Mouse (Mus musculus) neural tube, embryonic 12.5 days (tissue): ENCODE data around the gene Srgap1. TPM values are rescaled to one million over a fixed set of nuclear protein-coding genes. Genes with fewer than 3 reads are reported as not detected.
A peak's percentile ranks its signal among the peaks of the same experiment; 100 is the strongest.

Experiments used
- ATAC-seq: fragments of 200-750 bp; cut with Nextera tagmentation; 2 replicates; pipeline ENCODE4 v1.8.0; 2017; ENCODE audit warnings: low read depth, mild to moderate bottlenecking, moderate TSS enrichment, moderate library complexity; ENCODE audit not compliant: low FRiP score
- H3K27ac ChIP-seq: fragments of 300-500 bp; sonication (generic); 2 replicates; pipeline ENCODE4 v1.5.1; 2016
- H3K27me3 ChIP-seq: fragments of 300-500 bp; sonication (generic); replicated peaks from 2 replicates; pipeline ENCODE4 v1.6.1; 2016; ENCODE audit warnings: mild to moderate bottlenecking
- H3K36me3 ChIP-seq: fragments of 300-500 bp; sonication (generic); 2 replicates; pipeline ENCODE4 v1.6.1; 2016; ENCODE audit warnings: mild to moderate bottlenecking
- H3K4me1 ChIP-seq: fragments of 300-500 bp; sonication (generic); 2 replicates; pipeline ENCODE4 v1.6.1; 2016
- H3K4me2 ChIP-seq: fragments of 300-500 bp; sonication (generic); replicated peaks from 2 replicates; pipeline ENCODE4 v1.6.1; 2016; ENCODE audit warnings: mild to moderate bottlenecking
- H3K4me3 ChIP-seq: fragments of 300-500 bp; sonication (generic); 2 replicates; pipeline ENCODE4 v1.5.1; 2016
- H3K9ac ChIP-seq: fragments of 300-500 bp; sonication (generic); 2 replicates; pipeline ENCODE4 v1.6.1; 2016; ENCODE audit warnings: mild to moderate bottlenecking
- H3K9me3 ChIP-seq: fragments of 300-500 bp; sonication (generic); 2 replicates; pipeline ENCODE4 v1.6.1; 2016; ENCODE audit warnings: mild to moderate bottlenecking
- WGBS: fragments of 180-500 bp; shearing (Covaris S2); methylation state at CpG from one replicate; pipeline ENCODE4 v1.1.7; 2016; 5-methylcytosine and 5-hydroxymethylcytosine counted together
- polyA plus RNA-seq: library from polyadenylated mRNA; unstranded; fragments of >200 nt; fragmentation: Nextera tagmentation; extraction: Ambion mirVana; gene quantifications from 2 replicates; pipeline ENCODE4 v1.2.1, GENCODE M21; 2016

Gene Srgap1
- polyA plus RNA-seq, 1 experiment from 2014 or later, result 27.5 TPM

GRCm38 (mm10) chr10:122040372-122040771 lies 6.7 kb downstream of the Srgap1 start:
- no peak for ATAC-seq
- Histone ChIP-seq H3K4me1 (peaks cover 11% of the 10 kb centered on the region; the same call in 1 of the 2 replicates), H3K27me3 (no peaks in the 10 kb centered on the region), H3K27ac (no peak overlapping the region), H3K4me2 (no peak overlapping the region), H3K9me3 (peaks cover 8% of the 10 kb centered on the region; the same call in 1 of the 2 replicates), H3K9ac (no peak overlapping the region), H3K36me3 (peaks cover 13% of the 10 kb centered on the region), H3K4me3 (no peak overlapping the region)
- 40% methylated on average over 4 of the region's 4 CpGs for WGBS

DNA sequence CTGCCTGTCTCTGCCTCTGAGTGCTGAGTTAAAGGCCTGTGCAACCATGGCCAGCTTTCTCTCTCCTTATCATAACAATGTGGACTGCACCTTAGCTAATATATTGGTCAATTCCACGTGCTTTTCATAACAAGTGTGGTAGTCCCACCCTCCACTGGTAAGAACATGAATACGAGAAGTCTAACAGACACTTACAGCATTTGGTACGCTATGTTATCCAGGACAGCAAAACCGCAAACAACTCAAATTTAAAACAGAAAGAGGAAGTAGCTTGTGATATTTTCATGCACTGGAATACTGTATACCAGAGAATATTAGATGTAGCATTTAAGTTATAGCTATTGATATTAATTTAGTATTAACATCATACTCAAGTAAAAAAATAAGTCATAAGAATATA lies 7.5 kb downstream of the Srgap1 start:
- ATAC-seq, result no peak
- no peaks in the 10 kb centered on the region for H3K27me3 ChIP-seq
- peaks cover 13% of the 10 kb centered on the region for H3K36me3 ChIP-seq
- 91% methylated on average over 4 of the region's 4 CpGs for WGBS
- H3K4me2 ChIP-seq, result no peak overlapping the region
- peaks cover 8% of the 10 kb centered on the region; the same call in 1 of the 2 replicates for H3K9me3 ChIP-seq
- H3K4me3 ChIP-seq, result no peak overlapping the region
- 0 out of 2 replicates have a peak, but pooled peaks cover 5% of the 10 kb centered on the region for H3K4me1 ChIP-seq
- no peak overlapping the region for H3K27ac ChIP-seq
- H3K9ac ChIP-seq, result no peak overlapping the region

DNA sequence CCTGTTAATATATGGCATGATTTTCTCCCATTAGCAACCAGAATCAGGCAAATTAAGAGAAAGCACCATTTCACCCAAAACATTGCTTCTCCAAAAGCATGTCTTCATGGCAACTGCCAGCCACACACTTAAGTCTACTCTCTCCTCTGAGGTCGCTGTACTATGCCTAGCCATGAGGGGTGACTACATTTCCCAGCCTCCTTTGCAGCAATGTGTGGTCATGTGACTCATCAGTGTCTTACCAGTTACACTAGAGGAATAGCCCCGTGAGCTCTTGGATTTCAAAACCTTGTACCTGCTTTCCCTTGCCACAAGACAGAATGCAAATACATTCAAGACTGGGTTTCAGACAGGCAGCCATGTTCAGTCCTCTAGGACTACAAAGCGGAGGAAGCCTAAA lies 8.6 kb downstream of the Srgap1 start:
- WGBS, result 63% methylated on average over 3 of the region's 3 CpGs

GRCm38 (mm10) chr10:122033271-122033670 lies 13.8 kb downstream of the Srgap1 start:
- ATAC-seq, result no peak
- H3K27me3 ChIP-seq, result no peaks in the 10 kb centered on the region
- H3K4me1 ChIP-seq, result no peaks in the 10 kb centered on the region
- H3K4me3 ChIP-seq, result no peak overlapping the region
- 82% methylated on average over 5 of the region's 5 CpGs for WGBS
- no peak overlapping the region for H3K9ac ChIP-seq
- peaks cover 5% of the 10 kb centered on the region; the same call in 1 of the 2 replicates for H3K36me3 ChIP-seq
- 0 out of 2 replicates have a peak, but pooled peaks cover 3% of the 10 kb centered on the region for H3K9me3 ChIP-seq
- H3K27ac ChIP-seq, result no peak overlapping the region
- no peak overlapping the region for H3K4me2 ChIP-seq

More for the DNA sequence above, 8.6 kb downstream of the Srgap1 start:
- H3K4me3 ChIP-seq, result no peak overlapping the region
- no peak overlapping the region for H3K27ac ChIP-seq
- H3K4me2 ChIP-seq, result no peak overlapping the region
- 0 out of 2 replicates have a peak, but pooled peaks cover 5% of the 10 kb centered on the region for H3K4me1 ChIP-seq
- no peaks in the 10 kb centered on the region for H3K27me3 ChIP-seq
- peaks cover 8% of the 10 kb centered on the region; the same call in 1 of the 2 replicates for H3K9me3 ChIP-seq
- ATAC-seq, result no peak
- no peak overlapping the region for H3K9ac ChIP-seq
- H3K36me3 ChIP-seq, result peaks cover 13% of the 10 kb centered on the region

DNA sequence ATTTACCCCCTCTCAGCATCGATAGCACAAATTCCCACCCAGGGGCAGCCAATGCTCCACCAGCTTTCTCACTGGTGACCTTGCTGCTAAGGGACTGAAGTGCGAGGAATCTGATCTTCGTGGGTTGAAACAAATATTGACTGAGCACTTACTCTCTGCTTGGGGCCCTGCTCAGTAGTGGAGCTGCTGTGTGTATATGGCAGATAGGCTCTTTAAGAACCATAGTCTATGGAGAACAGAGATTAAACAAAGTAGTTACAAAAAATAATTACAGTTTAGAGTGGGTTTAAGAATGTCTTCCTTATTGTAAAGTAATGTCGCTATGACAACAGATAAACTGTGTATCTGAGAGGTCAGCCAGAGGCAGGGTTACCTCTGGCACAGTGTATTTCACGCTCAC lies 16.7 kb downstream of the Srgap1 start:
- Histone ChIP-seq H3K27me3 (no peaks in the 10 kb centered on the region), H3K9me3 (no peaks in the 10 kb centered on the region), H3K36me3 (no peaks in the 10 kb centered on the region; the same call in 1 of the 2 replicates), H3K27ac (no peak overlapping the region), H3K4me1 (no peaks in the 10 kb centered on the region), H3K4me3 (no peak overlapping the region), H3K9ac (no peak overlapping the region), H3K4me2 (no peak overlapping the region)
- WGBS, result 86% methylated on average over 5 of the region's 5 CpGs
- no peak for ATAC-seq

DNA sequence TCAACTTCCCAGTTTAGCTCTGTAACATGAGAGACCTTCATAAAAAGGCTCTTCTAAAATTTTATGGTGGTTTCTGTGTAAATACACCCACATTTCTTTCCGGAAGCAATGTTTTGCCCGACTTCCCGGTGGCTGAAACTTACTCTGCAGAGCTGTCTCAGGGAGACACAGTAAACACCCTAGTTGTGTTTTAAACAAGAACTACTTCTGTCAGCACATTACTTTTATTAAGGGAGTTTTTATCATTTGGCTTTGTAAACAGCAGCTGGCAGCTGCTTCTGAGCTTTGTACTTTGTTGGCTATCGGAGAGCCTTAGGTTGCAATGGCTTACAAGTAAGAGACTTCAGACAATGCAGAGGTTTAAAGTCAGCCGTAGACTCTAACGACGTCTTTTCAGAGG lies 17.4 kb downstream of the Srgap1 start:
- Histone ChIP-seq H3K4me2 (no peak overlapping the region), H3K9me3 (no peaks in the 10 kb centered on the region), H3K36me3 (no peaks in the 10 kb centered on the region; the same call in 1 of the 2 replicates), H3K27ac (no peak overlapping the region), H3K9ac (no peak overlapping the region), H3K4me3 (no peak overlapping the region), H3K27me3 (no peaks in the 10 kb centered on the region), H3K4me1 (no peaks in the 10 kb centered on the region)
- 78% methylated on average over 7 of the region's 7 CpGs for WGBS
- no peak for ATAC-seq

GRCm38 (mm10) chr10:122025198-122025597 lies 21.9 kb downstream of the Srgap1 start:
- ATAC-seq, result no peak
- H3K27ac ChIP-seq, result no peak overlapping the region
- no peak overlapping the region for H3K4me2 ChIP-seq
- H3K9ac ChIP-seq, result no peak overlapping the region
- peaks cover 10% of the 10 kb centered on the region for H3K36me3 ChIP-seq
- no peaks in the 10 kb centered on the region for H3K4me1 ChIP-seq
- WGBS, result 90% methylated on average over 6 of the region's 6 CpGs
- H3K27me3 ChIP-seq, result no peaks in the 10 kb centered on the region
- H3K4me3 ChIP-seq, result no peak overlapping the region
- peaks cover 9% of the 10 kb centered on the region for H3K9me3 ChIP-seq

GRCm38 (mm10) chr10:122020906-122021305 lies 26.2 kb downstream of the Srgap1 start:
- Histone ChIP-seq H3K36me3 (peaks cover 10% of the 10 kb centered on the region), H3K4me2 (no peak overlapping the region), H3K27me3 (no peaks in the 10 kb centered on the region), H3K4me1 (peaks cover 8% of the 10 kb centered on the region), H3K4me3 (no peak overlapping the region), H3K27ac (no peak overlapping the region), H3K9me3 (peaks cover 9% of the 10 kb centered on the region), H3K9ac (no peak overlapping the region)
- 96% methylated on average over 5 of the region's 5 CpGs for WGBS
- ATAC-seq, result no peak

DNA sequence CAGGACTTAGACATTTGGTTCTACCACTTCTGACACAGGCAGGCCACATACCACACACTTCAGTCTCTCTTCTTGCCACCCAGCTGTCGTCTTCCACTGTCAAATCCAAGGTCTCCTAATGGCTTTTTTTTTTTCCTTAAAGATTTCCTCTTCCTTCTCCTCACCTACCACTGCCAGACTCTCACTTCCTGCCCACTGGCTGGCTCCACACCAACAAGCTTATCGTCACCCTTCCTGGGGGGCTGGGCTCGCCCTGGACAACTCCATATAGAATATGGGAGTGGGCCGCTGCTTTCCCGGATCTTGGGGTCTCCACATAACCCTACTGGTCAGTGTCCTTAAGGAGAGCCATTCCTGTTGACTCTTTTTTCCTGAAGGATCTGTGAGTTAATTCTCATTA lies 26.9 kb downstream of the Srgap1 start:
- H3K27ac ChIP-seq, result no peak overlapping the region
- WGBS, result 87% methylated on average over 5 of the region's 5 CpGs
- H3K4me1 ChIP-seq, result peaks cover 8% of the 10 kb centered on the region
- H3K36me3 ChIP-seq, result peaks cover 10% of the 10 kb centered on the region
- no peak overlapping the region for H3K4me3 ChIP-seq
- H3K4me2 ChIP-seq, result no peak overlapping the region
- ATAC-seq, result no peak
- H3K9me3 ChIP-seq, result peaks cover 9% of the 10 kb centered on the region
- no peaks in the 10 kb centered on the region for H3K27me3 ChIP-seq
- H3K9ac ChIP-seq, result no peak overlapping the region

- Histone ChIP-seq H3K9me3 (no peaks in the 10 kb centered on the region), H3K4me1 (peaks cover 8% of the 10 kb centered on the region), H3K36me3 (peaks cover under 1% of the 10 kb centered on the region; the same call in 1 of the 2 replicates), H3K4me3 (no peak overlapping the region), H3K4me2 (no peak overlapping the region), H3K27ac (no peak overlapping the region), H3K9ac (no peak overlapping the region), H3K27me3 (no peaks in the 10 kb centered on the region)
- ATAC-seq, result peak; percentile 33
- WGBS, result 52% methylated on average over 10 of the region's 10 CpGs
These were observed 28.5 kb downstream of the Srgap1 start for GRCm38 (mm10) chr10:122018594-122019048.

- ATAC-seq, result no peak
- H3K27ac ChIP-seq, result no peak overlapping the region
- 80% methylated on average over 8 of the region's 8 CpGs for WGBS
- H3K4me2 ChIP-seq, result no peak overlapping the region
- H3K9ac ChIP-seq, result no peak overlapping the region
- peaks cover 8% of the 10 kb centered on the region for H3K4me1 ChIP-seq
- H3K27me3 ChIP-seq, result no peaks in the 10 kb centered on the region
- no peaks in the 10 kb centered on the region for H3K36me3 ChIP-seq
- no peaks in the 10 kb centered on the region for H3K9me3 ChIP-seq
- H3K4me3 ChIP-seq, result no peak overlapping the region
These were observed 29.4 kb downstream of the Srgap1 start for GRCm38 (mm10) chr10:122017743-122018142.

DNA sequence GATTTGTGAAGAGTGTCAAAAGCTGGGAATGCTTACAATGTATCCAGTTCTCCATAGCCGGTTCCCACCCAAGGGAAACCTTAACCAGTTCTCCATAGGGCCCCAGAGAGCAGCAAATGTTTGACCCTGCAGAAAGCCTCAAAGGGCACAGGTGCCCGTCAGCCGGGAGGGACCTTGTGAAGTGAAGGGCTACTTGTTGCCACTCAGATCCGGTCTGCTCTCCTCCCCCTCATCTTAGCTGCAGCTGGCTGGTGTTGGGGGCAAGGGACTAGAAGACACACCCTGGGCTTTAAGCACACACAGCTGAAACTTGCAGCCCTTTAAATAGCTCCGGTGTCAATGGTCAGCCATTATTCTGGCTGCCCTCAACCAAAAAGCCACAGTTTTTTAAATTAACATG lies 30.1 kb downstream of the Srgap1 start:
- ATAC-seq, result no peak
- H3K27me3 ChIP-seq, result no peaks in the 10 kb centered on the region
- 66% methylated on average over 5 of the region's 5 CpGs for WGBS
- H3K27ac ChIP-seq, result no peak overlapping the region
- H3K9ac ChIP-seq, result no peak overlapping the region
- H3K36me3 ChIP-seq, result no peaks in the 10 kb centered on the region
- no peak overlapping the region for H3K4me3 ChIP-seq
- no peak overlapping the region for H3K4me2 ChIP-seq
- H3K9me3 ChIP-seq, result no peaks in the 10 kb centered on the region
- H3K4me1 ChIP-seq, result peaks cover 8% of the 10 kb centered on the region

- no peak for ATAC-seq
- 87% methylated on average over 3 of the region's 3 CpGs for WGBS
These were observed 30.5 kb downstream of the Srgap1 start for GRCm38 (mm10) chr10:122016631-122017030.

More at GRCm38 (mm10) chr10:122016631-122017030, 30.5 kb downstream of the Srgap1 start:
- H3K27ac ChIP-seq, result no peak overlapping the region
- H3K9me3 ChIP-seq, result no peaks in the 10 kb centered on the region
- H3K36me3 ChIP-seq, result no peaks in the 10 kb centered on the region
- no peak overlapping the region for H3K4me2 ChIP-seq
- no peaks in the 10 kb centered on the region for H3K27me3 ChIP-seq
- no peak overlapping the region for H3K9ac ChIP-seq
- H3K4me1 ChIP-seq, result peaks cover 8% of the 10 kb centered on the region
- H3K4me3 ChIP-seq, result no peak overlapping the region
